Mouse (Mus musculus) A20 (cell line): ENCODE results near the gene Tead2.
"Not testable (repeated sequence)": the region's sequence is repeated elsewhere in the genome, so short reads cannot be mapped to it uniquely, and the experiment has no call there.

Experiments used
- DNase-seq: peaks from one replicate; pipeline ENCODE4 v3.0.0-alpha.2; 2011; ENCODE audit warnings: low read depth, low spot score

Tead2 gene

DNA sequence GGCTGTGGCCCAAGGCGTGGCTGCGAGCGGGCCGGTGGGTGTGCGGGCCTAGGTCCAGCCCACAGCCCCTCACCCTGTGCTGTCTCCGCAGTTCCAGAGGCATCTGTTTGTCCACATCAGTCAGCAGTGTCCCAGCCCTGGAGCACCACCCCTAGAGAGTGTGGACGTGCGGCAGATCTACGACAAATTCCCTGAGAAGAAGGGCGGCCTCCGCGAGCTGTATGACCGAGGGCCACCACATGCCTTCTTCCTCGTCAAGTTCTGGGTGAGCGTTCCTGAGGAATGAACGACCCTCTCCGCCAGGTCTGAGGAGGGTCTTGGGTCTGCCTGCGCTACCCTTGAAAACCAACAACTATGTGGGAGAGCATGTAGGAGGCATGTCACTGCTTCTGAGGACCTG lies 13.0 kb downstream of the Tead2 start:
- no peak for DNase-seq

DNA sequence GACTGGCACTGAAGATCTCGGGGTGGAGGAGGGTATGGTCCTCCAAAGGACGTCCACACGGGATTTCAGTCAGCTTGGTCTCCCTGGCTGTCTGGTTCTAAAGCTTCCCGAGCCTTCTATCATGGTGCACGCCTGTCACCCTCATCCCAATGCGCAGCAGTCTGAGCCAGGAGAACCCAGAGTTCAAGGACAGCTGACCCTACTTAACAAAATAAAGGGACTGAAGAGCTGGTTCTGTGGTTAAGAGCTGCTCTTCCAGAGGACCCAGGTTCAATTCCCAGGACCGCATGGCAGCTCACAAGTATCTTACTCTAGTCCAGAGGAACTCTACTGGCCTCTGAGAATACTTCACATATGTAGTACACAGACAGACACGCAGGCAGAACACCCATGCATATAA lies 13.5 kb downstream of the Tead2 start:
- no peak for DNase-seq

DNA sequence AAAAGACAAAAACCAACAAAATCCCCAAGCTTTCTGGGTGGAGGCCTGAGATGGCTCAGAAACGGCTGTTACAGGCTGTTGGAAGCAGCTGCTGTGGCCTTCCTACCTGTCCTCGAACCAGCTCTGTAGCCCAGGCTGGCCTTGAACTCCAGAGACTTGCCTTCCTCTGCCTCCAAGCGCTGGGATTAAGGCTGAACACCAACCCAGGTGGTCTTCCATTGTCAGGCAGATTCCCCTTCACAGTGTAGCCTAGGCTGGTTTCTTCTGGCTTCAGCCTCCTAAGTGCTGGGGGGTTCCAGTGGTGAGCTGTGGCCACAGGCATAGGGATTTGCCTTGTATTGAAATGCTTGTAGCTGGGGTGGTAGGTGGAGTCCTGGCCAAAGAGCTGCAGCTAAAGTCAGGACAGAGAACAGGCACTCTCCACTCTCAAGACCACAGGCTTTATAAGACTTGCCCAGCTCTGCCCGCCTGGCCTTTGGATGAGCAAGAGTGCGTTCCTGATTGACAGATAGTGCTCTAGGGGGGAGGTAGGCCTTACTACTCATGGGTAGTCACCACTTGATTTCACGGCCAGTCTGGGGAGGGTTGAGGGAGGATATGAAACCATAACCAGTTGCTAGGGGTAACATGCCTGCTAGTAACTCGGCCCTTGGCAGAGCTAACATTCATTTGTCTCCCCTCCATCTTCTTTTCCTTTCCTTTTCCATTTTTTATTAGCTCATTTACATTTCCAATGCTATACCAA lies 14.1 kb downstream of the Tead2 start:
- DNase-seq: peak; percentile 91

GRCm38 (mm10) chr7:45231192-45231591 lies 15.6 kb downstream of the Tead2 start:
- DNase-seq: peak; percentile 32

GRCm38 (mm10) chr7:45231941-45232340 lies 16.4 kb downstream of the Tead2 start:
- no peak for DNase-seq

DNA sequence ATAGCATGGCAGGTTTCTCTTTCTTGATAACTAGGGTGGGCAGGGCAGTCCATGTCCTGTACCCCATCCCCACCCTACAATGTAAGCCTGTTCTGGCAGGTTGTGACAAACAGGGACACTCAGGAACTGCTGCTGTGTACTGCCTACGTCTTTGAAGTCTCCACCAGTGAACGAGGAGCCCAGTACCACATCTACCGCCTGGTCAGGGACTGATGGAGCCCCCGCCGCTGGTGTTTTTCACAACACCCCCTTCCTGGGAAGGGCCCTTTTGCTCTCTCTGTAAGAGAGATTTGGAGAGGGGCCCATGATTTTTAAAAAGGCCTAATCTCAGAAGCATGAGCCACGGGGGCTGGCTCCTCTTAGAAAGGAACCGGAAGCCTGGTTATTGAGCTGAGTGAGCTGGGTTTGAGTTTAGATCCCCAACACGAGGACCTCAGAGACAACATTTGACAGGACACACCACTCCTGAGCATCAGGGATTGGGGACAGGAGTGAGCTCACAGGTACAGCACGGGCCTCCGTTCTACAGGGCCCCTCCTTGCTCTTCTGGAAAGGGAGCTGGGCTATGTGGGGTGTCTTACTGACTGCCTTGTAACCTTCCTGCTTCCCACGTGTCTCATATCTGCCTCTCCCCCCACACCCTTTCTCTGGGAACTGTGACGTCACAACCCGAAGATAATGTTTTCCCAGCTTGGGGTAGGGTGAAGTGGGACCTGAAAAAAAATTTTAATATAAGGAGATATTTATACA lies 17.3 kb downstream of the Tead2 start:
- no peak for DNase-seq

- no peak for DNase-seq
Observed at GRCm38 (mm10) chr7:45233580-45234332, 18.2 kb downstream of the Tead2 start.

DNA sequence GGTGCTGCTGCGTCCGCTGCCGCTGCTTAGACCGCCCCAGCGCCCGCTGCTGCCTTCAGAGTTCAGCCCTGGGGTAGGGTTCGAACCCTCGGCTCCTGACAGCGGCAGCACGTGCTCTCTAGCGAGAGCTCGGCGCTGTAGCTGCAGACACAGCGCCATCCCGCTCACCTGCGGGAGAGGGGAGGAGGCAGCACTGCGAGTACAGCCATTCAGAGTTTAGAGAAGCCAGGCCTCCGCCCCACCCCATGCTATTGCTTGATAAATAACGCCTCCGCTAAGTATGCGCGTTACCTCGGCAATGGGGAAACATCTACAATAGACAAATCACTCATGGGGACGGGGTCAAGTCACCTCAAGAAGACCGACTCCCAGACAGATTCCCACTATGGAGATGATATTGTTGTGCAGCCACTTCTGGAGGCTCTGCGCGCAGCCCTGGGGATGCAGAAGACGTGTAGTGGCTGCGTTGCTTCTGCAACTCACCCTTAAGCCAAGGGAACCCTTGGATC lies 18.8 kb downstream of the Tead2 start:
- no peak for DNase-seq

GRCm38 (mm10) chr7:45234922-45235571 lies 19.5 kb downstream of the Tead2 start:
- no peak for DNase-seq

DNA sequence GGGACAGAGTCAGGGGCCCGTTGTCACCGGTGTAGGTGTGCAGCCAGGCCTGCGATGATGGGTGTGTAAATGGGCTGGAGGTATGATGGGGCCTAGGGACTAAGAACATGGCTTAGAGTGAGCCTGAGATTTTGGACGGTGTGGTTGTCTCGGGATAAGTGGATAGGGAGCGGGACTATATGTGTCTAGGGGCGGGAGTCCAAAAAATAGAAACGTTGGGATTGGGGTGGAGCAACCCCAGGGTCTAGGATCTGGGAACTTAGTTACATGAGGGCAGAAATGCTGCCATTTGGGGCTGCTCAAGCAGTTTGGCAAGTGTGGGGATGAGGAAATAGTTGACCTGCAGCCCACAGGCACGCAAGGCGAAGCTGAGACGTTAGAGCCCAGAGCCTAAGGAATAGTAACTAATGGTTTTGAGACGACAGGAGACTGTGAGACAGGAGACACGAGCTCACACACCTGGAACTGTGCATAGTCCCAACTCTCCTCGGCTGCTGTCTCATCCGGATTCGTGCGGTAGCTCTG lies 20.2 kb downstream of the Tead2 start:
- no peak for DNase-seq

DNA sequence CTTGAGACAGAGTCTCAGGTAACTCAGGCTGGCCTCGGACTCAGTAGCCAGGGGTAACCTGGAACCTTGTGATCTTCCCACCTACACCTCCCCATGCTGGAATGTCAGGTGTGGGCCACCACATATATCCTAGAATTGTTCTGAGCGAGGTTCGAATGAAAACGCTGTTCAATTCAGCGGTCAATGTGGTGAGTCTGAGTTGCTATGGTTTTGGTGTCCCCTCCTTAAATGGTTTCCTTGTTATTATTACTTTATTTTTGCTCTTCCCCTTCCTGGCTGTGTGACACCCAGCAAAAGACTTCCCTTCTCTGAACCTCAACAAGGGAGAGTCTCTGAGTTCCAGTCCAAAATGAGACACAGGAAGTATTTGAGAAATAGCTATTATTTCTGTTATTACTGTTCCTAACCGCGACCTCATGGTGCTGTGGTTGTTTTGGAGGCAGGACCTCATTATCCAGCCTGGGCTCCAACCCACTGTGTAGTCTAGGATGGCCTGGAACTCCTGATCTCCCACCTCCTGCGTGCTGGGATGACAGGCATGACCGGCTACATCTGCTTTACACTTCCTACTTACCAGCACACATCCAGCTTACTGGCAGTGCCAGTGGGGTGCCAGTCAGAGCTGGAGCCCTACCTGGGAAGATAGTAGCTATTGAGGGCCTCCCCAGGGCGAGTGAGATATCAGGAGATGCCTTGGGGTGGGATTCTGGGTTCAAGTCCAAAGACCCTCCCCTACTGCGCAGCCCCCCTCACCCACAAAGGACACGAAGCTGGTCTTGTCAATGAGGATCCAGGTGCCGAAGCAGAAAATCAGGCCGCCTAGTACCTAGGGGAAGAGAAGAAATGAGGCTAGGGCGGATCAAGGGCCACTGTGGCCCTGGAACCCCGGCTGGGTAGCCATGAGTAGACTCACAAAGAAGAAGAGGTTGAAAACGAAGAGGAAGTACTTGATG lies 22.5 kb downstream of the Tead2 start:
- DNase-seq: peak; percentile 59

DNA sequence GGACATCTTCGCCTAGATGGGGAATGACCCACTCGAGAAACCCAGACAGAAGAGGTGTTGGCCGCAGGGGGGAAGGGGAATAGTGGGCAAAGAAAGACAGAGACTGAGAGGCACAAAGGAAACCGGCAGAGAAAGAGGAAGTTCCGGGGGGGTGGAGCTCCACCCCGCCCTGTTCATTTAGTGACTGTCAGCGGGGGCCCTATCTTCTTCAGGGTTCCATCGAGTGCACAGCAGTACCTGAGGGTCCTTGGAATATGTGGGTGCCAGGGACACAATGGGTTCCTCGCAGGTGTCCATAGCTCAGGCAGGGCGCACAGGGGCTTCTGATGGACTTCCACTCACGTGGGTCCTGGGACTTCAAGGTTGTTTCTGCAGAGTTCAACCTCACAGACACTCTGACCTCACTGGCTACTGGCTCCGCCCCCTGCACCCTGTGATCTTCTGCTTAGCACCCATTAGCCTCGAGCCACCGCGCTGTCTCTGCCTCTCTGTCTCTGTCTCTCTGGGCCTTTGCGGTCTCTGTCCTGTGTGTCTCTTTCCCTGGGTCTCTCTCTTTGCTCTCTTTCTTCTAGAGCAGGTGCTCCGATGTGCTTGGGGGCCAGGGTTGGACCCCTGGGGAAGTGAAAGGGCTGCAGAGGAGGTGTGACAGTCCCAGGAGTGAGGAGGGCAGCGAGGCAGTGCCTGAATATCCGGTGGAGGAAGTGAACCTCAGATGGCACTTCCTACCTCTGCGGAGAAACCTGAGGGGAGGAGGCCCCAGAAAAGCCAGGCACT lies 23.4 kb downstream of the Tead2 start, which contains the start of gene Cd37:
TSS of gene Cd37 (minus strand) at position 393 of the 774 bp plus-strand sequence.
- peak; percentile 96 for DNase-seq

- DNase-seq: no peak
Observed at GRCm38 (mm10) chr7:45240109-45240508, 24.6 kb downstream of the Tead2 start.

- peak; percentile 87 for DNase-seq
Observed at GRCm38 (mm10) chr7:45240633-45241388, 25.3 kb downstream of the Tead2 start, which contains the start of gene Slc6a16. Gene Slc6a16, plus strand, starts transcription at chr7:45241085.

DNA sequence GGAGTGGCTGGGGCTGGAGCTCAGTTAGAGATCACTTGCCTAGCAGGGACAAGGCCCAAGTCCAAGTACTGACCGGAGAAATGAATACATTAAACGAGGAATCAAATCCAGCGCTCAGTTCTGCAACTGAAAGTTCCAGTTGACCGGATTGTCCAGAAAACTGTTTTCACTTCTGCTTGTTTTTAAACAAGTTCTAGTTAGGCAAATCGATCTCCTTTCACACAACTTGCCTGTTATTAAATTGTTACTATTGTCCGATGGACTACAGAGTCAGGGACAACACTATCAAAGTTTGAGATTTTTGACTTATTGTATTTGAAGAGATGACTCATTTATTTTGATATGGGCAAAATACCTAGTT lies 25.8 kb downstream of the Tead2 start:
- peak; percentile 82 for DNase-seq

GRCm38 (mm10) chr7:45247666-45248065 lies 32.1 kb downstream of the Tead2 start:
- no peak for DNase-seq

GRCm38 (mm10) chr7:45253806-45254205 lies 38.3 kb downstream of the Tead2 start:
- no peak for DNase-seq

DNA sequence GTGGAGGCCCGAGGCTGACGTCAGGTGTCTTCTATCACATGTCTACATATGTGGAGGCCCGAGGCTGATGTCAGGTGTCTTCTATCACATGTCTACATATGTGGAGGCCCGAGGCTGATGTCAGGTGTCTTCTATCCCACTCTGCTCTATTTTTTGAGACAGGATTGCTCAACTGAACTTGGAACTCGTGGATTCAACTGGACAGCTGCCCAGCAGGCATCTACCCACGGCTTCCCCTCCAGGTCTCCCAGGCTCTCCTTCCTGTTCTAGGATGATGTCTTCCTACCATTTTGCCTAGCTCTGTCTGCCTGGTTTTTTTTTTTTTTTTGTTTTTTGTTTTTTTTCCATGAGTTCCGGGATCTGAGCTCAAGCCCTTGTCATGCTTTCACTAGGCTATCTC lies 40.3 kb downstream of the Tead2 start:
- not testable (repeated sequence) for DNase-seq
